Mouse (Mus musculus): ENCODE data around the gene Ralgps1. TPM values are rescaled to one million over a fixed set of nuclear protein-coding genes. Genes with fewer than 3 reads are reported as not detected.

Ralgps1 gene
- polyA plus RNA-seq, 1 experiment from 2014 or later = 3.8 TPM

- H3K4me1 ChIP-seq = peaks cover 45% of the 10 kb centered on the region
- no peak for DNase-seq (ENCODE audit: low spot score)
- H3K27ac ChIP-seq = no peak overlapping the region
- no peaks in the 10 kb centered on the region for H3K27me3 ChIP-seq (ENCODE audit: low read depth, poor library complexity, severe bottlenecking)
- H3K4me3 ChIP-seq = no peak overlapping the region
- no peaks in the 10 kb centered on the region for H3K36me3 ChIP-seq
- no peaks in the 10 kb centered on the region for H3K9me3 ChIP-seq (replicated peaks)
- WGBS = 57% methylated on average over 6 of the region's 6 CpGs
These were observed 168.0 kb downstream of the Ralgps1 start for GRCm38 (mm10) chr2:33203284-33203683.

GRCm38 (mm10) chr2:33200368-33201068, 170.8 kb downstream of the Ralgps1 start:
- peaks cover 25% of the 10 kb centered on the region for H3K4me1 ChIP-seq
- 70% methylated on average over 14 of the region's 14 CpGs for WGBS

GRCm38 (mm10) chr2:33189976-33190375, 181.3 kb downstream of the Ralgps1 start:
- WGBS = 93% methylated on average over 3 of the region's 3 CpGs
- H3K27me3 ChIP-seq (ENCODE audit: low read depth, poor library complexity, severe bottlenecking) = no peaks in the 10 kb centered on the region
- peaks cover 8% of the 10 kb centered on the region; the same call in 1 of the 2 replicates for H3K4me1 ChIP-seq

More at GRCm38 (mm10) chr2:33200368-33201068, 170.8 kb downstream of the Ralgps1 start:
- Histone ChIP-seq H3K27ac (peak overlapping the region; percentile 39; the same call in 1 of the 2 replicates), H3K36me3 (no peaks in the 10 kb centered on the region), H3K4me3 (no peak overlapping the region), H3K9me3 (replicated peaks) (no peaks in the 10 kb centered on the region), H3K27me3 (ENCODE audit: low read depth, poor library complexity, severe bottlenecking) (no peaks in the 10 kb centered on the region)
- DNase-seq (ENCODE audit: low spot score) = no peak

GRCm38 (mm10) chr2:33188925-33189670, 182.2 kb downstream of the Ralgps1 start:
- Histone ChIP-seq H3K27me3 (ENCODE audit: low read depth, poor library complexity, severe bottlenecking) (no peaks in the 10 kb centered on the region), H3K27ac (peak overlapping the region; percentile 31; the same call in 1 of the 2 replicates), H3K4me1 (peaks cover 9% of the 10 kb centered on the region; the same call in 1 of the 2 replicates), H3K4me3 (no peak overlapping the region), H3K9me3 (replicated peaks) (no peaks in the 10 kb centered on the region), H3K36me3 (no peaks in the 10 kb centered on the region)
- 88% methylated on average over 6 of the region's 6 CpGs for WGBS
- DNase-seq (ENCODE audit: low spot score) = no peak

More at GRCm38 (mm10) chr2:33189976-33190375, 181.3 kb downstream of the Ralgps1 start:
- no peaks in the 10 kb centered on the region for H3K9me3 ChIP-seq (replicated peaks)
- H3K4me3 ChIP-seq = no peak overlapping the region
- no peak for DNase-seq (ENCODE audit: low spot score)
- H3K27ac ChIP-seq = no peak overlapping the region
- H3K36me3 ChIP-seq = no peaks in the 10 kb centered on the region

GRCm38 (mm10) chr2:33187874-33188273, 183.4 kb downstream of the Ralgps1 start:
- no peak overlapping the region for H3K27ac ChIP-seq
- 93% methylated on average over 2 of the region's 2 CpGs for WGBS

GRCm38 (mm10) chr2:33186505-33186904, 184.8 kb downstream of the Ralgps1 start:
- Histone ChIP-seq H3K27me3 (ENCODE audit: low read depth, poor library complexity, severe bottlenecking) (no peaks in the 10 kb centered on the region), H3K4me3 (no peak overlapping the region), H3K36me3 (no peaks in the 10 kb centered on the region), H3K4me1 (peaks cover 9% of the 10 kb centered on the region; the same call in 1 of the 2 replicates), H3K9me3 (replicated peaks) (no peaks in the 10 kb centered on the region), H3K27ac (0 out of 2 replicates have a peak overlapping the region, but pooled peaks have one; percentile 34)
- no peak for DNase-seq (ENCODE audit: low spot score)
- 75% methylated on average over 7 of the region's 7 CpGs for WGBS

More at GRCm38 (mm10) chr2:33187874-33188273, 183.4 kb downstream of the Ralgps1 start:
- no peaks in the 10 kb centered on the region for H3K9me3 ChIP-seq (replicated peaks)
- DNase-seq (ENCODE audit: low spot score) = no peak
- no peaks in the 10 kb centered on the region for H3K36me3 ChIP-seq
- no peaks in the 10 kb centered on the region for H3K27me3 ChIP-seq (ENCODE audit: low read depth, poor library complexity, severe bottlenecking)
- H3K4me3 ChIP-seq = no peak overlapping the region
- H3K4me1 ChIP-seq = peaks cover 9% of the 10 kb centered on the region; the same call in 1 of the 2 replicates

GRCm38 (mm10) chr2:33185258-33185657, 186.0 kb downstream of the Ralgps1 start:
- H3K9me3 ChIP-seq (replicated peaks) = no peaks in the 10 kb centered on the region
- no peaks in the 10 kb centered on the region for H3K36me3 ChIP-seq
- peaks cover 14% of the 10 kb centered on the region for H3K4me1 ChIP-seq
- no peak overlapping the region for H3K27ac ChIP-seq
- 72% methylated on average over 7 of the region's 7 CpGs for WGBS
- H3K4me3 ChIP-seq = no peak overlapping the region
- DNase-seq (ENCODE audit: low spot score) = no peak
- no peaks in the 10 kb centered on the region for H3K27me3 ChIP-seq (ENCODE audit: low read depth, poor library complexity, severe bottlenecking)

GRCm38 (mm10) chr2:33184641-33185040, 186.6 kb downstream of the Ralgps1 start:
- no peak overlapping the region for H3K27ac ChIP-seq
- H3K9me3 ChIP-seq (replicated peaks) = no peaks in the 10 kb centered on the region
- WGBS = 84% methylated on average over 10 of the region's 10 CpGs
- no peaks in the 10 kb centered on the region for H3K27me3 ChIP-seq (ENCODE audit: low read depth, poor library complexity, severe bottlenecking)
- H3K4me1 ChIP-seq = peaks cover 20% of the 10 kb centered on the region
- H3K4me3 ChIP-seq = no peak overlapping the region
- H3K36me3 ChIP-seq = no peaks in the 10 kb centered on the region
- DNase-seq (ENCODE audit: low spot score) = no peak

- 92% methylated on average over 7 of the region's 7 CpGs for WGBS
- no peaks in the 10 kb centered on the region for H3K27me3 ChIP-seq (ENCODE audit: low read depth, poor library complexity, severe bottlenecking)
- H3K27ac ChIP-seq = 0 out of 2 replicates have a peak overlapping the region, but pooled peaks have one; percentile 33
- no peak for DNase-seq (ENCODE audit: low spot score)
- H3K9me3 ChIP-seq (replicated peaks) = no peaks in the 10 kb centered on the region
- peaks cover 28% of the 10 kb centered on the region for H3K4me1 ChIP-seq
- no peaks in the 10 kb centered on the region for H3K36me3 ChIP-seq
- no peak overlapping the region for H3K4me3 ChIP-seq
These were observed 188.0 kb downstream of the Ralgps1 start for GRCm38 (mm10) chr2:33183321-33183720.

- WGBS = 66% methylated on average over 16 of the region's 16 CpGs
These were observed 191.2 kb downstream of the Ralgps1 start for GRCm38 (mm10) chr2:33179930-33180630.

GRCm38 (mm10) chr2:33179171-33179929, 191.9 kb downstream of the Ralgps1 start:
- WGBS = 69% methylated on average over 14 of the region's 14 CpGs
- Histone ChIP-seq H3K27ac (peak overlapping the region; percentile 83), H3K9me3 (replicated peaks) (no peaks in the 10 kb centered on the region), H3K4me1 (peaks cover 42% of the 10 kb centered on the region), H3K4me3 (no peak overlapping the region), H3K27me3 (ENCODE audit: low read depth, poor library complexity, severe bottlenecking) (no peaks in the 10 kb centered on the region), H3K36me3 (no peaks in the 10 kb centered on the region)
- DNase-seq (ENCODE audit: low spot score) = no peak

More at GRCm38 (mm10) chr2:33179930-33180630, 191.2 kb downstream of the Ralgps1 start:
- peak; percentile 57 for DNase-seq (ENCODE audit: low spot score)
- Histone ChIP-seq H3K36me3 (no peaks in the 10 kb centered on the region), H3K4me3 (no peak overlapping the region), H3K9me3 (replicated peaks) (no peaks in the 10 kb centered on the region), H3K4me1 (peaks cover 43% of the 10 kb centered on the region), H3K27ac (peak overlapping the region; percentile 83), H3K27me3 (ENCODE audit: low read depth, poor library complexity, severe bottlenecking) (no peaks in the 10 kb centered on the region)

Data from limb, embryonic 10.5 days (tissue).